In the genomic region with DNA sequence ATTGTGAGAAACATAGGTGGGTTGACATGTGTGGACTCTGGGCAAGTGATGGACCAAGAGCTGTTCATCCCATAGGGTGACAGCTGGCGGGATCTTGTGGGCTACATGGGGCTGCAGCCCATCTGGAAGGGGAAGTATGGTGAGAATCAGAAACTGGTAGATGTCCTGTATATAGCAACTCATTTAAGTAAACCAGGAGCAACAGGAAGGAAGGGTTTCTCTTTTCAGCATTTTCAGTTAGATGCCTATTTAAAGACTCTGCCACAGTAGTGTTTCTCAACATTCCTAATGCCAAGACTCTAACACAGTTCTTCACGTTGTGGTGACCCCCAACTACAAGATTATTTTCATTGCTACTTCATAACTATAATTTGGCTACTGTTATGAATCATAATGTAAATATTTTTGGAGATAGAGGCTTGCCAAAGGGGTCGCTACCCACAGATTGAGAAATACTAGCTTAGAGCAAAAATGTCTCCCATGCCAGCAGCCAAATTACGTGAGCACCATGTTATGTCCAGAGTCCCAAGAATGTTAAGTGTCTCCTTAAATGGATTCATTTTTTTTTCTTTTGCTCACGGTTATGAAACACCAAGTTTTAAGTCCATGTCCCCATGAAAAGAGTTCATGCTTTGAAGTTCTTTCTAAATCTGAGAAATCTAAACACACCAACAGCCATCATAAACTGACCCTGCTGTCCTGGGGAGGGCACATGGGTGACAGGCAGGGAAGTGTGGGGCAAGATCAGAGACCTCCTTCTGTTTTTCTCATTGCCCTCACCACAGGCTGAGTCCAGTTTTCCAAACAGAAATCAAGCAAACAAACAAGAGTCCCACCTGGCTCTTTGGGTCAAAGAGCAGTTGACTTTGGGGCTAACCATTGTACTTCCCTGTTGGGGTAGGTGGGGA, we compare ENCODE assay signal across 14 mouse cellular contexts.
A peak's percentile ranks its signal among the peaks of the same experiment; 100 is the strongest.
DNase-seq lines count a peak whose midpoint lies in the region; ATAC-seq and TF ChIP-seq lines count a peak whose summit lies in the region.
"Had no signal": no experiment of that assay in that cellular context is flagged by ENCODE, and none has a peak within 500 bp of the region (broad histone marks: within the 10 kb centered on the region; RNA-seq: fewer than 3 reads in every experiment).

No protein-coding gene starts in this region.

- H3K27ac ChIP-seq in intestine, embryonic 14.5 days (ENCODE audit: low read depth): peak overlapping the region; percentile 71
- no peak overlapping the region; the same call in 1 of the 2 replicates for H3K27ac ChIP-seq in intestine, postnatal 0 days (ENCODE audit: low read depth, low read length)
- peak overlapping the region; percentile 51 for H3K27ac ChIP-seq in bone marrow macrophage, adult 2 months (ENCODE audit: insufficient read depth, low read depth, low read length)
- H3K27ac ChIP-seq in intestine, embryonic 16.5 days (ENCODE audit: low read length): peak overlapping the region; percentile 36
- H3K27ac ChIP-seq: hindbrain, embryonic 12.5 days; midbrain, embryonic 12.5 days had no signal

- TF ChIP-seq CTCF in intestine, postnatal 0 days (IDR thresholded peaks at IDR 0.05; ENCODE audit: low read depth): no peak
- no peak for TF ChIP-seq CTCF in bone marrow macrophage, adult 2 months (IDR thresholded peaks at IDR 0.05; ENCODE audit: low read depth, low read length)

- 77% methylated on average over 5 of the region's 5 CpGs for WGBS in intestine, embryonic 14.5 days
- 65% methylated on average over 5 of the region's 5 CpGs for WGBS in intestine, postnatal 0 days
- WGBS in intestine, embryonic 16.5 days: 66% methylated on average over 5 of the region's 5 CpGs

- no peak for ATAC-seq in intestine, embryonic 14.5 days (replicated peaks; ENCODE audit: low FRiP score, low TSS enrichment, low read depth)
- ATAC-seq in intestine, postnatal 0 days: no peak
- ATAC-seq in intestine, embryonic 16.5 days: no peak
- ATAC-seq in megakaryocyte progenitor cell, adult 5-6 weeks (replicated peaks; ENCODE audit: poor library complexity): peak; percentile 85

- no peaks in the 10 kb centered on the region; the same call in 1 of the 2 replicates for H3K4me1 ChIP-seq in intestine, embryonic 14.5 days (replicated peaks; ENCODE audit: control insufficient read depth, insufficient read depth, low read length)
- H3K4me1 ChIP-seq in intestine, postnatal 0 days (replicated peaks; ENCODE audit: control insufficient read depth, insufficient read depth, low read length): 0 out of 2 replicates have a peak, but pooled peaks cover 5% of the 10 kb centered on the region
- peaks cover 34% of the 10 kb centered on the region for H3K4me1 ChIP-seq in bone marrow macrophage, adult 2 months (ENCODE audit: control insufficient read depth, insufficient read depth, low read length)
- peaks cover 9% of the 10 kb centered on the region; the same call in 1 of the 2 replicates for H3K4me1 ChIP-seq in intestine, embryonic 16.5 days (ENCODE audit: control insufficient read depth, insufficient read depth, low read length)
- H3K4me1 ChIP-seq: hindbrain, embryonic 12.5 days; midbrain, embryonic 12.5 days had no signal

- H3K9me3 ChIP-seq in intestine, embryonic 14.5 days (ENCODE audit: control insufficient read depth, low read length): no peaks in the 10 kb centered on the region
- H3K9me3 ChIP-seq in intestine, postnatal 0 days (ENCODE audit: control insufficient read depth): no peaks in the 10 kb centered on the region
- no peaks in the 10 kb centered on the region for H3K9me3 ChIP-seq in intestine, embryonic 16.5 days (ENCODE audit: control insufficient read depth, low read length)
- H3K9me3 ChIP-seq: hindbrain, embryonic 12.5 days; midbrain, embryonic 12.5 days had no signal

- no peak overlapping the region for H3K4me2 ChIP-seq in intestine, embryonic 14.5 days (ENCODE audit: low read length)
- no peak overlapping the region for H3K4me2 ChIP-seq in intestine, postnatal 0 days (replicated peaks; ENCODE audit: low read depth)
- no peak overlapping the region for H3K4me2 ChIP-seq in intestine, embryonic 16.5 days (ENCODE audit: low read depth, low read length)
- H3K4me2 ChIP-seq: hindbrain, embryonic 12.5 days; midbrain, embryonic 12.5 days had no signal

- H3K9ac ChIP-seq in intestine, embryonic 14.5 days (ENCODE audit: low read length): no peak overlapping the region
- no peak overlapping the region for H3K9ac ChIP-seq in intestine, postnatal 0 days (ENCODE audit: low read depth, low read length)
- no peak overlapping the region for H3K9ac ChIP-seq in intestine, embryonic 16.5 days (ENCODE audit: low read depth, low read length)
- H3K9ac ChIP-seq: hindbrain, embryonic 12.5 days; midbrain, embryonic 12.5 days had no signal

- no peaks in the 10 kb centered on the region for H3K36me3 ChIP-seq in intestine, embryonic 14.5 days (ENCODE audit: control insufficient read depth, insufficient read depth, low read length)
- no peaks in the 10 kb centered on the region for H3K36me3 ChIP-seq in intestine, postnatal 0 days (ENCODE audit: control insufficient read depth, insufficient read depth)
- H3K36me3 ChIP-seq in intestine, embryonic 16.5 days (ENCODE audit: control insufficient read depth, insufficient read depth, low read length): no peaks in the 10 kb centered on the region
- H3K36me3 ChIP-seq: hindbrain, embryonic 12.5 days; midbrain, embryonic 12.5 days had no signal

- H3K4me3 ChIP-seq in intestine, embryonic 14.5 days (ENCODE audit: low read depth, low read length): no peak overlapping the region
- H3K4me3 ChIP-seq in intestine, postnatal 0 days (ENCODE audit: low read depth, low read length): no peak overlapping the region
- no peak overlapping the region for H3K4me3 ChIP-seq in bone marrow macrophage, adult 2 months (ENCODE audit: insufficient read depth, low read length)
- no peak overlapping the region for H3K4me3 ChIP-seq in intestine, embryonic 16.5 days (ENCODE audit: low read length)
- H3K4me3 ChIP-seq: hindbrain, embryonic 12.5 days; midbrain, embryonic 12.5 days had no signal

- no peak for DNase-seq in intestine, embryonic 14.5 days (ENCODE audit: low spot score)
- no peak for DNase-seq in adrenal gland, adult 8-10 months
- DNase-seq in thymus, postnatal 0 days (ENCODE audit: low spot score): no peak
- no peak for DNase-seq in right cerebral cortex, postnatal 36 days (ENCODE audit: low spot score in 2 of 2)
- DNase-seq: cerebellum, adult 11-12 months; embryo, embryonic 11 days; right cerebral cortex, postnatal 4 days; thymus, adult 2 months had no signal

- H3K27me3 ChIP-seq in intestine, embryonic 14.5 days (replicated peaks; ENCODE audit: control insufficient read depth, insufficient read depth, low read length): no peaks in the 10 kb centered on the region
- H3K27me3 ChIP-seq in intestine, postnatal 0 days (replicated peaks; ENCODE audit: control insufficient read depth, insufficient read depth, low read length): no peaks in the 10 kb centered on the region
- H3K27me3 ChIP-seq in intestine, embryonic 16.5 days (replicated peaks; ENCODE audit: control insufficient read depth, insufficient read depth, low read length): no peaks in the 10 kb centered on the region
- H3K27me3 ChIP-seq: hindbrain, embryonic 12.5 days; midbrain, embryonic 12.5 days had no signal

- no peak for TF ChIP-seq POLR2A in bone marrow macrophage, adult 2 months (IDR thresholded peaks at IDR 0.05; ENCODE audit: borderline replicate concordance, low read depth, low read length)
